Mouse (Mus musculus) frontal cortex, postnatal 14 days (tissue): Measurements from ENCODE around the gene Thoc3.
"Not testable (repeated sequence)": the region's sequence is repeated elsewhere in the genome, so short reads cannot be mapped to it uniquely, and the experiment has no call there.

Source experiments
- DNase-seq, 2 experiments: peaks; one replicate each; pipeline ENCODE4 v3.0.0; 2022; ENCODE audit warnings: low spot score in 2 of 2

Gene Thoc3

GRCm38 (mm10) chr13:54468098-54469011 is at the start of gene Thoc3:
Gene Thoc3, minus strand, starts transcription at chr13:54468849.
- peak; percentile 82 to 86 for DNase-seq

GRCm38 (mm10) chr13:54505920-54506319 is 37.3 kb upstream of the Thoc3 start:
- DNase-seq, result no peak

GRCm38 (mm10) chr13:54504611-54505260 is 36.1 kb upstream of the Thoc3 start:
- no peak for DNase-seq

GRCm38 (mm10) chr13:54503604-54504521 is 35.2 kb upstream of the Thoc3 start, which contains the start of gene Simc1:
Gene Simc1, plus strand, starts transcription at chr13:54503779.
- peak; percentile 24 to 49 for DNase-seq

- DNase-seq, result no peak
These were observed 34.6 kb upstream of the Thoc3 start for GRCm38 (mm10) chr13:54503278-54503603.

- DNase-seq, result no peak
These were observed 33.5 kb upstream of the Thoc3 start for GRCm38 (mm10) chr13:54501957-54502690.

GRCm38 (mm10) chr13:54501352-54501751 is 32.7 kb upstream of the Thoc3 start:
- DNase-seq, result no peak

GRCm38 (mm10) chr13:54499551-54499950 is 30.9 kb upstream of the Thoc3 start:
- not testable (repeated sequence) for DNase-seq

GRCm38 (mm10) chr13:54491381-54491780 is 22.7 kb upstream of the Thoc3 start:
- DNase-seq, result no peak

- no peak for DNase-seq
These were observed 21.8 kb upstream of the Thoc3 start for GRCm38 (mm10) chr13:54490411-54490810.

GRCm38 (mm10) chr13:54481498-54481897 is 12.8 kb upstream of the Thoc3 start:
- DNase-seq, result no peak

- peak in 1 of 2 experiments; percentile 12 for DNase-seq
These were observed 10.6 kb upstream of the Thoc3 start for GRCm38 (mm10) chr13:54479286-54479685.

- DNase-seq, result no peak
These were observed 7.1 kb upstream of the Thoc3 start for GRCm38 (mm10) chr13:54475702-54476101.

- no peak for DNase-seq
These were observed 6.3 kb upstream of the Thoc3 start for GRCm38 (mm10) chr13:54474996-54475395.

- no peak for DNase-seq
These were observed 3.3 kb upstream of the Thoc3 start for GRCm38 (mm10) chr13:54471967-54472366.

GRCm38 (mm10) chr13:54469012-54469354 is 334 bp upstream of the Thoc3 start:
- no peak for DNase-seq

GRCm38 (mm10) chr13:54459282-54459681 is 9.4 kb downstream of the Thoc3 start:
- no peak for DNase-seq

GRCm38 (mm10) chr13:54457062-54457461 is 11.6 kb downstream of the Thoc3 start:
- no peak for DNase-seq

- DNase-seq, result peak in 1 of 2 experiments; percentile 44
These were observed 21.0 kb downstream of the Thoc3 start for GRCm38 (mm10) chr13:54447496-54448224.

- peak; percentile 76 to 89 for DNase-seq
These were observed 21.8 kb downstream of the Thoc3 start for GRCm38 (mm10) chr13:54446686-54447495.
